Mouse (Mus musculus) adrenal gland, postnatal 14 days (tissue): ENCODE measurements around the gene Olfr1209. TPM values are rescaled to one million over a fixed set of nuclear protein-coding genes. Genes with fewer than 3 reads are reported as not detected.

Experiments
- DNase-seq: peaks from one replicate; pipeline ENCODE4 v3.0.0; 2021; ENCODE audit warnings: mixed read lengths
- long read RNA-seq, 2 experiments: library from polyadenylated mRNA; stranded (forward); transcript quantifications; one replicate each; pipeline ENCODE4 v2.0.0; 2021
- total RNA-seq: library from RNA; stranded (reverse); gene quantifications from 2 replicates; pipeline ENCODE4 v1.2.3, GENCODE M21; 2021

Gene Olfr1209
- not detected in 2 replicates for total RNA-seq
- long read RNA-seq, experiment 1, result 0 reads
- long read RNA-seq, experiment 2, result 0 reads

- DNase-seq, result no peak
Observed at GRCm38 (mm10) chr2:88915057-88915456, at the start of gene Olfr1209. TSS of gene Olfr1209 (minus strand) at chr2:88915157.

- no peak for DNase-seq
Observed at GRCm38 (mm10) chr2:88953669-88954068, 38.7 kb upstream of the Olfr1209 start, which contains the start of gene Olfr1212. TSS of gene Olfr1212 (plus strand) at chr2:88953969.

GRCm38 (mm10) chr2:88938011-88938410 is 23.1 kb upstream of the Olfr1209 start, which contains the start of gene Olfr1211:
TSS of gene Olfr1211 (minus strand) at chr2:88938111.
- no peak for DNase-seq

GRCm38 (mm10) chr2:88902211-88902610 is 12.7 kb downstream of the Olfr1209 start, which contains the start of gene Olfr1208:
TSS of gene Olfr1208 (minus strand) at chr2:88902311.
- DNase-seq, result no peak

GRCm38 (mm10) chr2:88862931-88863330 is 52.0 kb downstream of the Olfr1209 start, which contains the start of gene Olfr1206:
TSS of gene Olfr1206 (plus strand) at chr2:88863231.
- no peak for DNase-seq

Other genes starting within 250 kb of the Olfr1209 start
- gene Olfr1193, start 239.5 kb downstream of the Olfr1209 start, total RNA-seq, result not detected in 2 replicates
- gene Olfr1195, start 226.0 kb downstream of the Olfr1209 start, total RNA-seq, result not detected in 2 replicates
- gene Olfr1196, start 210.6 kb downstream of the Olfr1209 start, total RNA-seq, result not detected in 2 replicates
- gene Olfr1197, start 182.8 kb downstream of the Olfr1209 start, total RNA-seq, result not detected in 2 replicates
- gene Olfr1198, start 163.8 kb downstream of the Olfr1209 start, total RNA-seq, result not detected in 2 replicates
- not detected in 2 replicates for gene Olfr1199, start 154.7 kb downstream of the Olfr1209 start, total RNA-seq
- not detected in 2 replicates for gene Olfr1200, start 144.7 kb downstream of the Olfr1209 start, total RNA-seq
- not detected in 2 replicates for gene Olfr1201, start 122.1 kb downstream of the Olfr1209 start, total RNA-seq
- 0.11 TPM in 1 of 2 replicates, not detected in the other for gene Olfr1202, start 100.7 kb downstream of the Olfr1209 start, total RNA-seq
- not detected in 2 replicates for gene Olfr1205, start 85.4 kb downstream of the Olfr1209 start, total RNA-seq
- not detected in 2 replicates for gene Olfr1204, start 65.9 kb downstream of the Olfr1209 start, total RNA-seq
- gene Olfr1206, start 51.9 kb downstream of the Olfr1209 start, total RNA-seq, result not detected in 2 replicates
- not detected in 2 replicates for gene Olfr1208, start 12.8 kb downstream of the Olfr1209 start, total RNA-seq
- gene Olfr1211, start 23.0 kb upstream of the Olfr1209 start, total RNA-seq, result not detected in 2 replicates
- gene Olfr1212, start 38.8 kb upstream of the Olfr1209 start, total RNA-seq, result not detected in 2 replicates
- not detected in 2 replicates for gene Gm13762, start 65.1 kb upstream of the Olfr1209 start, total RNA-seq
- gene Olfr1214, start 77.5 kb upstream of the Olfr1209 start, total RNA-seq, result not detected in 2 replicates
- not detected in 2 replicates for gene Olfr1215, start 91.8 kb upstream of the Olfr1209 start, total RNA-seq
- gene Olfr1216, start 103.2 kb upstream of the Olfr1209 start, total RNA-seq, result not detected in 2 replicates
- gene Olfr1217, start 116.9 kb upstream of the Olfr1209 start, total RNA-seq, result not detected in 2 replicates
- not detected in 2 replicates for gene Olfr1218, start 146.0 kb upstream of the Olfr1209 start, total RNA-seq
- not detected in 2 replicates for gene Olfr1219, start 168.4 kb upstream of the Olfr1209 start, total RNA-seq
- not detected in 2 replicates for gene Olfr1220, start 191.7 kb upstream of the Olfr1209 start, total RNA-seq
- not detected in 2 replicates for gene Olfr1221, start 202.1 kb upstream of the Olfr1209 start, total RNA-seq
- gene Olfr1222, start 217.9 kb upstream of the Olfr1209 start, total RNA-seq, result not detected in 2 replicates
- not detected in 2 replicates for gene Olfr1223, start 236.4 kb upstream of the Olfr1209 start, total RNA-seq
- not detected in 2 replicates for gene Olfr1224-ps1, start 248.9 kb upstream of the Olfr1209 start, total RNA-seq